Mouse (Mus musculus) intestine, embryonic 14.5 days (tissue): ENCODE results near the gene Agtr1b. TPM values are rescaled to one million over a fixed set of nuclear protein-coding genes. Genes with fewer than 3 reads are reported as not detected.

ENCODE experiments used
- ATAC-seq: fragments of 200-750 bp; cut with Nextera tagmentation; replicated peaks from 2 replicates; pipeline ENCODE4 v1.8.0; 2017; ENCODE audit warnings: low read depth, moderate number of reproducible peaks, moderate TSS enrichment, moderate library complexity; ENCODE audit not compliant: low FRiP score, low TSS enrichment
- DNase-seq: peaks from one replicate; pipeline ENCODE4 v3.0.0-alpha.2; 2018; ENCODE audit warnings: low spot score
- H3K27ac ChIP-seq: fragments of 300-500 bp; sonication (generic); 2 replicates; pipeline ENCODE4 v1.5.1; 2014; ENCODE audit warnings: low read depth, mild to moderate bottlenecking, control low read depth
- H3K27me3 ChIP-seq: fragments of 300-500 bp; sonication (generic); replicated peaks from 2 replicates; pipeline ENCODE4 v1.6.1; 2014; ENCODE audit warnings: low read length, control low read depth; ENCODE audit not compliant: control insufficient read depth, insufficient read depth
- H3K36me3 ChIP-seq: fragments of 300-500 bp; sonication (generic); 2 replicates; pipeline ENCODE4 v1.6.1; 2014; ENCODE audit warnings: low read length, control low read depth; ENCODE audit not compliant: control insufficient read depth, insufficient read depth
- H3K4me1 ChIP-seq: fragments of 300-500 bp; sonication (generic); replicated peaks from 2 replicates; pipeline ENCODE4 v1.6.1; 2014; ENCODE audit warnings: low read length, control low read depth, mixed read lengths; ENCODE audit not compliant: control insufficient read depth, insufficient read depth
- H3K4me2 ChIP-seq: fragments of 300-500 bp; sonication (generic); 2 replicates; pipeline ENCODE4 v1.6.1; 2014; ENCODE audit warnings: low read length
- H3K4me3 ChIP-seq: fragments of 300-500 bp; sonication (generic); 2 replicates; pipeline ENCODE4 v1.5.1; 2014; ENCODE audit warnings: low read depth, low read length, control low read depth, mixed read lengths
- H3K9ac ChIP-seq: fragments of 300-500 bp; sonication (generic); 2 replicates; pipeline ENCODE4 v1.6.1; 2014; ENCODE audit warnings: mild to moderate bottlenecking, low read length
- H3K9me3 ChIP-seq: fragments of 300-500 bp; sonication (generic); 2 replicates; pipeline ENCODE4 v1.6.1; 2016; ENCODE audit warnings: low read length, control low read depth; ENCODE audit not compliant: control insufficient read depth
- WGBS: fragments of 180-500 bp; shearing (Covaris S2); extraction: QIAGEN DNeasy Blood & Tissue Kit; methylation state at CpG from one replicate; pipeline ENCODE4 v1.1.7; 2014; 5-methylcytosine and 5-hydroxymethylcytosine counted together
- polyA plus RNA-seq: library from polyadenylated mRNA; unstranded; fragments of >200 nt; fragmentation: Nextera tagmentation; extraction: Ambion mirVana; gene quantifications from 2 replicates; pipeline ENCODE4 v1.2.1, GENCODE M21; 2014

Gene Agtr1b
- polyA plus RNA-seq, 1 experiment from 2014 or later, result 0.77 TPM

- Histone ChIP-seq H3K27ac (no peak overlapping the region), H3K36me3 (no peaks in the 10 kb centered on the region), H3K9me3 (no peaks in the 10 kb centered on the region), H3K4me1 (no peaks in the 10 kb centered on the region), H3K27me3 (no peaks in the 10 kb centered on the region), H3K9ac (no peak overlapping the region), H3K4me2 (no peak overlapping the region), H3K4me3 (no peak overlapping the region)
- DNase-seq (no peak), ATAC-seq (no peak)
- WGBS, result 42% methylated on average over 2 of the region's 2 CpGs
These were observed 62.1 kb downstream of the Agtr1b start for GRCm38 (mm10) chr3:20304758-20305352.

DNA sequence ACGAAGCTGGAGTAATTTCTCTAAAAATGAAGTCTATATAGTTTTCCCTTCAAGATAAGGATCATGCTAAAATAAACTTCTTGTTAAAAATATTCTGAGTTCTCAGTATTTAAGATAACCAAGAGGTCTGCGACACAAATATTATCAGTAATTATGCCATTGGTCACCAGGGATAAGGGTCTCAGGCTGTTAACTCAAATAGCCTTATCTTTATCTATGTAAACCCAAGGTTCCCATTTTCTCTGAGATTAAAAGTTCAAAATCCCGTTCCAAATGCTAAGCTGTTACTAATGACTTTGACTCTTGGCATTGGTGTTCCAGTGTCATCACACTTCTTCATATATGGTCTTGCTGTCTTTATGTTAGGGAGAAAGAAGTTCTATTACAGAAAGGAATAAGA is 71.4 kb downstream of the Agtr1b start:
- 61% methylated on average over 3 of the region's 3 CpGs for WGBS
- H3K4me2 ChIP-seq, result no peak overlapping the region
- no peak overlapping the region for H3K27ac ChIP-seq
- no peaks in the 10 kb centered on the region for H3K4me1 ChIP-seq
- ATAC-seq (no peak), DNase-seq (no peak)
- no peaks in the 10 kb centered on the region for H3K27me3 ChIP-seq
- no peak overlapping the region for H3K4me3 ChIP-seq
- H3K9ac ChIP-seq, result no peak overlapping the region
- no peaks in the 10 kb centered on the region for H3K9me3 ChIP-seq
- H3K36me3 ChIP-seq, result no peaks in the 10 kb centered on the region

- ATAC-seq (no peak), DNase-seq (no peak)
- Histone ChIP-seq H3K4me1 (no peaks in the 10 kb centered on the region), H3K4me2 (no peak overlapping the region), H3K9me3 (no peaks in the 10 kb centered on the region), H3K27ac (no peak overlapping the region), H3K27me3 (no peaks in the 10 kb centered on the region), H3K36me3 (no peaks in the 10 kb centered on the region), H3K9ac (no peak overlapping the region), H3K4me3 (no peak overlapping the region)
- WGBS, result 84% methylated on average over 9 of the region's 9 CpGs
These were observed 72.2 kb downstream of the Agtr1b start for GRCm38 (mm10) chr3:20294542-20295348.

DNA sequence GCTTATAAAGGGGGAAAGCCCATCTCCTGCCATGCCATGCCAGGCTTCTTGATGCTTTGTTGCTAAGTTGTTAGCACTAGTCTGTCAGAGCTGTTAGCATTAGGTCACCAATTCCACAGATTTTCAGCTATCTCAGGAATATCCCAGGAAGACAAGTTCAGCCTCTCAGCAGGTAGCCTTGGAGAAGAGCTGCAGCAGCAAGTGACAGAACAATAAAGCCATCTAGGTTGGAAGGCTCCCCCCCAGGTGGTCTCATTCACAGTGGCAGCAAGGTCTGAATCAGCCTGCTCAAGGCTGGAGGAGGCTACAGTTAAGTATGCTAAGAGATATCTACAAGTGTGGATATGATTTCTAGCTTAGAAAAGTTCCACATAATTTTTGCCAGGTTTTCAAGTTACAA is 75.6 kb downstream of the Agtr1b start:
- Histone ChIP-seq H3K9me3 (no peaks in the 10 kb centered on the region), H3K4me2 (no peak overlapping the region), H3K36me3 (no peaks in the 10 kb centered on the region), H3K9ac (no peak overlapping the region), H3K27ac (no peak overlapping the region), H3K4me3 (no peak overlapping the region), H3K27me3 (no peaks in the 10 kb centered on the region), H3K4me1 (no peaks in the 10 kb centered on the region)
- DNase-seq (no peak), ATAC-seq (no peak)

GRCm38 (mm10) chr3:20288761-20289160 is 78.2 kb downstream of the Agtr1b start:
- Histone ChIP-seq H3K9ac (no peak overlapping the region), H3K36me3 (no peaks in the 10 kb centered on the region), H3K4me3 (no peak overlapping the region), H3K9me3 (no peaks in the 10 kb centered on the region), H3K4me2 (no peak overlapping the region), H3K27me3 (no peaks in the 10 kb centered on the region), H3K4me1 (no peaks in the 10 kb centered on the region), H3K27ac (no peak overlapping the region)
- WGBS, result 64% methylated on average over 2 of the region's 2 CpGs
- no peak for ATAC-seq
- no peak for DNase-seq

GRCm38 (mm10) chr3:20281796-20282195 is 85.2 kb downstream of the Agtr1b start:
- Histone ChIP-seq H3K4me1 (no peaks in the 10 kb centered on the region), H3K4me3 (no peak overlapping the region), H3K9ac (no peak overlapping the region), H3K27ac (no peak overlapping the region), H3K36me3 (no peaks in the 10 kb centered on the region), H3K4me2 (no peak overlapping the region), H3K9me3 (no peaks in the 10 kb centered on the region), H3K27me3 (no peaks in the 10 kb centered on the region)
- WGBS, result 57% methylated on average over 1 of the region's 1 CpGs
- no peak for DNase-seq
- ATAC-seq, result no peak

- DNase-seq (no peak), ATAC-seq (no peak)
- Histone ChIP-seq H3K4me2 (no peak within 1 kb of the TSS), H3K27ac (no peak within 1 kb of the TSS), H3K27me3 (no peaks in the 10 kb centered on the region), H3K9ac (no peak within 1 kb of the TSS), H3K4me1 (no peaks in the 10 kb centered on the region), H3K4me3 (no peak within 1 kb of the TSS), H3K9me3 (no peaks in the 10 kb centered on the region), H3K36me3 (no peaks in the 10 kb centered on the region)
- 87% methylated on average over 3 of the region's 3 CpGs for WGBS
These were observed 91.3 kb downstream of the Agtr1b start, which contains the start of gene Cpb1 for GRCm38 (mm10) chr3:20275633-20276032. Gene Cpb1 (minus strand): TSS chr3:20275733.
